Mouse (Mus musculus) cerebellum, adult (tissue): ENCODE results near the gene Ulk4.

Source experiments
- ATAC-seq: cut with Nextera tagmentation; 2 replicates; pipeline ENCODE4 v1.9.2; 2017; ENCODE audit warnings: mild to moderate bottlenecking, moderate library complexity, mixed read lengths; ENCODE audit not compliant: insufficient number of reproducible peaks, low FRiP score, low TSS enrichment

The Ulk4 gene

DNA sequence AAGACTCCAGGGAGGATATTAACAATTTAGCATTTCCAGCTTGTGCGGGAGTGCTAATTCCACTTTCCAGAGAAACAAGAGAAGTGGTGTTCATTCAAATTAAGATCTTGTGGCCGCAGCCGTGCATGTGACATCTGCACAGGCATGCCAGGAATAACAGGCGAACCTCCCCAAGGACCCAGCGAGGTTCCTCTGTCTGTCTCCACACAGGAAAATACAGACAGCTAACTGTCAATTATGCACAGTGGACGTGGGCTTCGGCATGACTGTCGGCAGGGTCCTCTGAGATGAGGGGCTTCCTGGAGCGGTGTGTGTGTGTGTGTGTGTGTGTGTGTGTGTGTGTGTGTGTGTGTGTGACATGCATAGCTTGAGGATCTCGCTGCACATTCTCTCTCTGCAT lies 284.0 kb downstream of the Ulk4 start:
- ATAC-seq = no peak

DNA sequence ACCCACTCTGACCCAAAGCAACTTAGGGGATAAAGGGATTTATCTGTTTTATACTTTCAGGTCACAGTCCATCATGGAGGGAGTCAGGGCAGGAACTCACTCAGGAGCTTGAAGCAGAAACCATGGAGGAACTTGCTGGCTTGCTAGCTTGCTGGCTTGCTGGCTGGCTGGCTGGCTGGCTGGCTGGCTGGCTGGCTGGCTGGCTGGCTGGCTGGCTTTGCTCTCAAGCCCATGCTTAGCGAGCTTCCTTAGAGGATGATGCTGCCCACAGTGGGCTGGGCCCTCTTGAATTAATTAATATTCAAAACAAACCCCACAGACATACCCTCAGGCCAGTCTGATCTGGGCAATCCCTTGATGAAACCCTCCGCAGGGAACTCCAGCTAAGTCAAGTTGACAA lies 285.2 kb downstream of the Ulk4 start:
- ATAC-seq = no peak

DNA sequence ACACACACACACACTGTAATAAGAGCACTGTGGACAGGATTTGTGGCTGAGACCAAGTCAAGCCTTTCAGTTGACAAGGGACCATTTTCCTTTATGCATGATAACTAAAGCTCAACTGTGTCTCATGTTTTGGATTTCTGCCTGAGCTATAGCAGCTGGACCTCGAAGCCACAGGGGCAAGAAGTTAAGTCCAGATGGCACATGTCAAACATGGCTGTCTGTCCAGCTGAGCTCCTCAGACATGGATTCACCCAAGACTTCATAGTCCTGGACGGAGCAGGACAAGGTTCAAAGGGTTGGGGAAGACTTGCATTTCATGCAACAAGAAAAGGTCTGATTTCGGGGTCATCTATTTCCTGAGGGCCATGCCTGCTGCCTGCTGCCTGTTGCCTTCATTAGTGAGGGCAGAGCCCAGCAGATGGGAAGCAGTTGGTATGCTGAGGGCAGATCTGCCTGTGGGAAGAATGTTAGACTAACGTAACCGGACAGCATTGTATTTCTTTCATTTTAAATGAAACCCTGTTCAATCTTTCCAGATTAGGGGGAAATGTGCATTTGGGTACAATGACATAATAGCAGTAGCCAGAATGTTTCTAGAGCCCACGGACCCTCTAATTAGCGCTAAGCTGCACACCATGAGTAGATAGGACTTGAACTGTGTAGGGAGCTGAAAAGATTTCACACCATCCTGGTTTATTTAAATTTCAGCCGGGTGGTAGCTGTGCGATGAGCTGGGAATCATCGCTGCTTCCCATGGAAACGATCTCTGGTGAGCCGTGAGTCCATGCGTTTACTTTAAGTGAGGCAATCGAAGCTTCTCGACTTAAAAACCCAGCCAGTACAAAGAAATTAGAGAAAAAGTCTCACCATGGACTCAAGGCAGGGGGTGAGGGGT lies 286.9 kb downstream of the Ulk4 start:
- no peak for ATAC-seq

GRCm38 (mm10) chr9:120988088-120988487 lies 288.9 kb downstream of the Ulk4 start:
- no peak for ATAC-seq

DNA sequence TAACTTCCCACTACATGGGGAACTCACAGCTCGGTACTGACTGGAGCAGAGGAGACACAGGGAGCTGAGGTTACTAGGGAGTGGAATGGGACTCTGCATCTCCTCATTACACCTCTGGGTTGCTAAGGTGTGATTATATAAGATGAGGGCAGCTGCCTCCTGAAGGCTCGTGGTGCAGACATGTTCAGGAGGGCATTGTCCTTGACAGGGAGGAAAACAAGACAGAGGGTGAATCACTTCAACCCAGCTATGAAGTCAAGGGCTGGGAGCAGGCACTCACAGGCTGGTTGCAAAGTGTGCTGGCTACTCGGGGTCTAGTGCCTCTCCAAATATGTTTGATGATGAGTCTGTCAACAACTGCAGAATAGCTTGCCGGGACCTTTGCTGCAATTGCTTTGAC lies 290.0 kb downstream of the Ulk4 start:
- no peak for ATAC-seq

- ATAC-seq = no peak
Measured at GRCm38 (mm10) chr9:120986255-120986654, 290.7 kb downstream of the Ulk4 start.

GRCm38 (mm10) chr9:120985524-120985923 lies 291.5 kb downstream of the Ulk4 start:
- ATAC-seq = no peak

DNA sequence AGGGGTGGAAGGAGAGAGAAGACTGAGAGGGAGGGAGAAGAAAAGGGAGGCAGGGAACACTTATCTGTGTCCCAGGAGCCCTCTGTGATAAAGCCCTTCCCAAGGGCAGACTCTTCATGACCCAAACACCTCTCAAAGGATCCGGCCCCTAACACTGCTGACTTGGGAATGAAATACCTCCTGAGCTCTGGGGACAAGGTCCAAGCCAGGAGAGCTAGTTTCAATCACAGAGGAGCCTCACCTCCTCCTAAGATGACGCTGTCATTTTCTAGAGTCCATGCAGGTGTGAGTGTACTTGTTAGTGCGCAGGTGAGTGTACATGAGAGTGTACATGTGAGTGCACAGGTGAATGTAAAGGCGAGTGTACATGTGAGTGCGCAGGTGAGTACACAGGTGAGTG lies 292.0 kb downstream of the Ulk4 start:
- no peak for ATAC-seq

DNA sequence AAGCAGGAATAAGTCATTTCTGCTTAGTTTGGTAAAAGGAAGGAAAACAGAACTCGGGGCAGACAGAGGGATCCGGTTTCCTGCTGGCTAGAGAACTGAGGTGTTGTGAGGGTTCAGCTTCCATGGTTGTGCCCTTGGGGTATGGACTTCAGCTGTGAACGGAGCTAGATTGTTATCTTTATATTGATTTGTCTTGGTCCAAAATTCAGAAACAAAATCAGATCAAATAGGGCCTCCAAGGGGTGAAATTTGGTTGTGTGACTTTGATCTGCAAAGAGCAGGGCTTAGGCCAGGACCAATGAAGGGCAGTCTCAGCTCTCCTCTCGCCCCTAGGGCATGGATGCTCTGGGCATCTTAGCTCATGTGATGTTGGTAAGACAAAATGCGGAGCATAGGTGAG lies 292.5 kb downstream of the Ulk4 start:
- ATAC-seq = no peak

- ATAC-seq = no peak
Measured at GRCm38 (mm10) chr9:120983849-120984248, 293.1 kb downstream of the Ulk4 start.

GRCm38 (mm10) chr9:120981777-120982176 lies 295.2 kb downstream of the Ulk4 start:
- no peak for ATAC-seq

GRCm38 (mm10) chr9:120976856-120977255 lies 300.1 kb downstream of the Ulk4 start:
- no peak for ATAC-seq

- ATAC-seq = no peak
Measured at GRCm38 (mm10) chr9:120976158-120976557, 300.8 kb downstream of the Ulk4 start.

- no peak for ATAC-seq
Measured at GRCm38 (mm10) chr9:120974209-120974608, 302.8 kb downstream of the Ulk4 start.

DNA sequence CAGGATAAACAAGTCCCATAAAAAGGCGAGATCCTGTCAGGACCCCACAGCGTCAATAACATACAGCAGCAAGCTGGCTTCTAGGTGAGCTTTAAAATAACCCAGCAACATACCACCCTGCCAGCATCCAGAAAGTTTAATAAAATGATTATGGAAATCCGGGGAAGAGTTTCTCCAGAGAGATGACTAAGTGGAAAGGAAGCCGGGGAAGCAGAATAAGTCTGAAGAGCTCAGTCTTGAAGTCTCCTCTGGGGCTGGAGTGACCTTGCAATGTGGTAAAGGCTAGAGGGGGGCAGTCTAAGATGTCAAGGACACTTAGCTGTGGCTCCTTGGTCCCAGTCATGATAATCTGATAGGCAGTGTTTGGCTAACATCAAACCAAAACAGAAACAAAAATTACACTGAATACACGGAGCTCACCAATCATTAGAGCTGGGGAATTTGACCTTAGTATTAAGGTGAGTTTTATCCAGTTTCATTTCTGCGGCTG lies 303.9 kb downstream of the Ulk4 start:
- ATAC-seq = no peak

GRCm38 (mm10) chr9:120965007-120965406 lies 312.0 kb downstream of the Ulk4 start:
- ATAC-seq = no peak

- ATAC-seq = no peak
Measured at GRCm38 (mm10) chr9:120964224-120964623, 312.8 kb downstream of the Ulk4 start.

- ATAC-seq = no peak
Measured at GRCm38 (mm10) chr9:120963720-120964119, 313.3 kb downstream of the Ulk4 start.

GRCm38 (mm10) chr9:120963104-120963503 lies 313.9 kb downstream of the Ulk4 start:
- ATAC-seq = no peak

- no peak for ATAC-seq
Measured at GRCm38 (mm10) chr9:120961969-120962700, 314.9 kb downstream of the Ulk4 start.

GRCm38 (mm10) chr9:120961466-120961865 lies 315.5 kb downstream of the Ulk4 start:
- no peak for ATAC-seq
